Mouse (Mus musculus): ENCODE measurements around the gene Mmd2.
A peak's percentile ranks its signal among the peaks of the same experiment; 100 is the strongest.

Gene Mmd2

DNA sequence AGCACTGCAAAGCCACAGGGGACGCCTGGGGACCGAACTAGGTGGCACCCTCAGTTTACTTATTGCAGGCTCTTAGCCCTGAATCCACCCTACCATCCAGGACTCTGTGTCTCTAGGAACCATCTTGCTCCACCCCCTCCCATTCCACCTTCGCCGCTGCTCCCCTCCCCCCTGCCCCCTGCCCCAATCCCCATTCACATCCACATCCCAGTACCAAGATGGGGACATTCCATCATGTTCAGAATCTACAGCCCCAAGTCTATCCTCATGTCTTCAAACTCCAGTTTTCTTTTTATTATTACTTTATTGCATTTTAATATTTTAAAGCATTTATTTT lies 357 bp upstream of the Mmd2 start:
- DNase-seq (ENCODE audit: low read depth, low spot score): no peak

GRCm38 (mm10) chr5:142605288-142605687 lies 3.3 kb downstream of the Mmd2 start:
- no peak for DNase-seq (ENCODE audit: low read depth, low spot score)

DNA sequence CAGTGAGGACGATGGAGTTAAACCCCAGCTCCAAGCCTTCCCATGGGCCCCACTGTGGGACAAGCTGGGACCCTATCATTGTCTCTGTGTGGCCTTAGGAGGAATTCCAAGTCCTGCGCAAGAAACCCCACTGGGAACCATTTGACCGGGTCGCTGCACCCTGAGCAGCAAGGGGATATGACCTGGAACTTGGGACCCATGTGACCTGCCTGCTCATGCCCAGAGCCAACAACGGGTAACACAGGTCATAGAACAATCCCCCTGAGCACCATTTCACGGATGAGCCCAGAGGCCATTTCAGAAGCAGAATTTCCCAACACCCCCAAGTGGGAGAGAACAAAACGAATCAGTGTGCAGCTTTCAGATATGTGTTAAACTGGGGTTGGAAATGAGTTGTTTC lies 4.2 kb downstream of the Mmd2 start:
- DNase-seq (ENCODE audit: low read depth, low spot score): no peak

GRCm38 (mm10) chr5:142597648-142598390 lies 10.8 kb downstream of the Mmd2 start:
- DNase-seq (ENCODE audit: low read depth, low spot score): no peak

- no peak for DNase-seq (ENCODE audit: low read depth, low spot score)
These were observed 11.9 kb downstream of the Mmd2 start for GRCm38 (mm10) chr5:142596723-142597122.

GRCm38 (mm10) chr5:142595698-142596097 lies 12.9 kb downstream of the Mmd2 start:
- no peak for DNase-seq (ENCODE audit: low read depth, low spot score)

- no peak for DNase-seq (ENCODE audit: low read depth, low spot score)
These were observed 17.5 kb downstream of the Mmd2 start for GRCm38 (mm10) chr5:142590953-142591616.

GRCm38 (mm10) chr5:142583616-142584126 lies 24.9 kb downstream of the Mmd2 start:
- DNase-seq (ENCODE audit: low read depth, low spot score): no peak

DNA sequence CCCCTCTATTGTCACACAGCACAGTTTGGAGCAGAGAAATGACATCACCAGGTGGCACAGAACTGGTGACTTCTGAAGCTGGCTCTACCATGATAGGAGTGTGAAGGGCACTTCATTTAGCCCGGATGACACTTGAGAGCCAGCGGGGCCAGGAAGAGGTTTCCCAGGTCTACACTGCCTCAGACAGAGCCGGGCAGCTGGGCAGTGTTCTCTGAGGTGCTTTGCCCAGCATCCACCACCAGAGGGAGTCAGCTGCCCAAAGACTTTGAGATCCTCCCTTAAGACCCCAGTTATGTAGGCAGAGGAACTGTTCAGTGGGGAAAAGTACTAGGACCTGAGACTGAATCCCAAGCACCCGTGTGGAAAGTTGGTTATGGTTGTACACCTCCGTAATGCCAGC lies 27.1 kb downstream of the Mmd2 start:
- DNase-seq (ENCODE audit: low read depth, low spot score): peak; percentile 65

DNA sequence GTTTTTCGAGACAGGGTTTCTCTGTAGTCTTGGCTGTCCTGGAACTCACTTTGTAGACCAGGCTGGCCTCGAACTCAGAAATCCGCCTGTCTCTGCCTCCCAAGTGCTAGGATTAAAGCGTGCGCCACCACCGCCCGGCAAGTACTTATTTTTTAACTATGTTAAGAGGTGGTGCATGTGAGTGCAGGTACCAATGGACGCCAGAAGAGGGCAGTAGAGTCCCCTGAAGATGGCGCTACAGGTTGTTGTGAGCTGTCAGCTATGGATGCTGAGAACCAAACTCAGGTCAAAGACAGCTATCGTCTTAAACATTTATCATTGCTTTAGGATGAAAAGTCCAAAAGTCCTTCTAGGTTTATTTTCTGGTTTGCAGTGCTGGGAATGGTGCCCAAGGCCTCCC lies 30.4 kb downstream of the Mmd2 start:
- no peak for DNase-seq (ENCODE audit: low read depth, low spot score)

DNA sequence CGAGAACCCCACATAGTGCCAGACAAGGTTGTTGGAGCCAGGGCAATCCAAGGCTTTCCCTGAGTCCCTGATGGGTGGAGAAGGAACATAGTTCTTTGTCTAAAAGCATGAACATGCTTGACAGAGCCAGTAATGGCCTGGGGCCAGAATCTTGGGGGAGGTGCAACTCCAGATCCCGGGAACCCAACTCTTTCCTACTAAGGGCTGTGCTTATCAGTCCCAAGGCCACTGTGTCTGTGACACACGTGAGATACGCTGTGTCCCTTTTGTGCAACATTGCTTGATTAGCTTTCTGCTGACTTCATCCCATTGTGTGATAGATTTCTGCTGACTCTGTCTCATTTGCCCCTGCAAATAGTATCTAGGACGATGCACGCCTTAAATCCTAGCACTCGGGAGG lies 31.8 kb downstream of the Mmd2 start:
- no peak for DNase-seq (ENCODE audit: low read depth, low spot score)

GRCm38 (mm10) chr5:142574323-142575057 lies 34.1 kb downstream of the Mmd2 start:
- no peak for DNase-seq (ENCODE audit: low read depth, low spot score)

GRCm38 (mm10) chr5:142564606-142565005 lies 44.0 kb downstream of the Mmd2 start:
- no peak for DNase-seq (ENCODE audit: low read depth, low spot score)

- DNase-seq (ENCODE audit: low read depth, low spot score): no peak
These were observed 48.3 kb downstream of the Mmd2 start for GRCm38 (mm10) chr5:142560261-142560660.

GRCm38 (mm10) chr5:142557397-142558067 lies 51.1 kb downstream of the Mmd2 start:
- peak; percentile 93 for DNase-seq (ENCODE audit: low read depth, low spot score)

DNA sequence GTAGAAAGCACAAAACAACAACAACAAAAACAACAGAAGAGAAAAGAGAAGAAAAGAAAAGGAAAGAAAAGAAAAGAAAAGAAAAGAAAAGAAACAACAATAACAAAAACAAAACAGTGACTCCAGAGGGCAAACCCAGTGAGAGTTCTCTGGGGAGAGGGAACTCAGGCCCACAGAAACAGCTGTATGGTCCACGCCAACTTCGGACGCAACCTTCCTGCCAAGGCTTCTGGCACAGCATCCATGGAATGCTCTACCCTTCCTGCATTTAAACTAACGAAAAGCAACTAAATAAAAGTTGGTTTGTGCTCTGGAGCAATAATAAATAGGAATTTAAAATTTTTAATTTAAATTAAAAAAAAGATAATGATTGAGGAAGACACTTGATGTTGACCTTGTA lies 51.9 kb downstream of the Mmd2 start:
- DNase-seq (ENCODE audit: low read depth, low spot score): no peak

- DNase-seq (ENCODE audit: low read depth, low spot score): peak; percentile 39
These were observed 52.7 kb downstream of the Mmd2 start for GRCm38 (mm10) chr5:142555866-142556265.

DNA sequence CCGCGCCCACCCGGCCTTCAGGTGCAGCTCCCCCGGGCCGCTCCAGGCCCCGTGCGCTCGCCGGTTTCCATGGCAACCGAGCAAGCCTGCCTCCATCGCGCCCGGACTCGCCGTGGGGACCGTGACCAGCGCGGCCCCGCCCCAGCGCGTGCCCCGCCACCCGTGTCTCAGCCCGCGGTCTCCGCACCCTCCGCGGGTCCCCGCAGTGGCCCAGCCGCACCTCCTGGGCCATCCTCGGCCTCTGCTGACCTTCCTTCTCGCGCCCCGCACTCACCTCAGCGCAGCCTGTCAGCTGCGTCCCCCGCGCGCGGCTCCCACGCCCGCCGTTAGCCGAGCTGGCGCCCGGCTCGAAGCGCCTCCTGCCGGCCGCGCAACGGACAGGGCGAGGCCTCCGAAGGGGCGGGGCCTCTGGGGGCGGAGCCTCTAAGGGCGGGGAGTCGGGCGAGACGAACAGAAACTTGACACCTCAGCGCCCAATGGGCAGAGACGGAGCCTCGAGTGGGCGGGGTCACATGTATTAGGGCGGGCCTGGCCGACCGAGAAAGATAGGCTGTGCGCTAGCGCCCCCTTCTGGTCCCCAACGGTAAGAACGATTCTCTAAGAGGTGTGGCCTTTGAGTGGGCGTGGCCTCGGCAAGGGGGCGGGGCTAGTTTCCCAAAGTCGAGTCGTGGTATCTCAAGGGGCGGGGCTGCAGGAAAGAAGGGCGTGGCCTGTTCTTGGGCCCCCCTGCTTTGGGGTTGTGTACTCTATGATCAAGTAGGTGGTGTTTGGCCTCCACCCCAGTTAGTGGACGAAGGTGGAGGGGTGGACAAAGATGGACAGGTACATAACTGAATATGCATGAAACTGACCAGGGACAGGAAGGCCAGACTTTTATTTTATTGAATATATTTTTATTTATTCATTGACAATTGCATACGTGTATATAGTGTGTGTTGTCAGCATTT lies 57.6 kb downstream of the Mmd2 start, which contains the start of gene Radil:
Gene Radil (minus strand): TSS at position 393 of the 947 bp plus-strand sequence.
- peak; percentile 99 for DNase-seq (ENCODE audit: low read depth, low spot score)

DNA sequence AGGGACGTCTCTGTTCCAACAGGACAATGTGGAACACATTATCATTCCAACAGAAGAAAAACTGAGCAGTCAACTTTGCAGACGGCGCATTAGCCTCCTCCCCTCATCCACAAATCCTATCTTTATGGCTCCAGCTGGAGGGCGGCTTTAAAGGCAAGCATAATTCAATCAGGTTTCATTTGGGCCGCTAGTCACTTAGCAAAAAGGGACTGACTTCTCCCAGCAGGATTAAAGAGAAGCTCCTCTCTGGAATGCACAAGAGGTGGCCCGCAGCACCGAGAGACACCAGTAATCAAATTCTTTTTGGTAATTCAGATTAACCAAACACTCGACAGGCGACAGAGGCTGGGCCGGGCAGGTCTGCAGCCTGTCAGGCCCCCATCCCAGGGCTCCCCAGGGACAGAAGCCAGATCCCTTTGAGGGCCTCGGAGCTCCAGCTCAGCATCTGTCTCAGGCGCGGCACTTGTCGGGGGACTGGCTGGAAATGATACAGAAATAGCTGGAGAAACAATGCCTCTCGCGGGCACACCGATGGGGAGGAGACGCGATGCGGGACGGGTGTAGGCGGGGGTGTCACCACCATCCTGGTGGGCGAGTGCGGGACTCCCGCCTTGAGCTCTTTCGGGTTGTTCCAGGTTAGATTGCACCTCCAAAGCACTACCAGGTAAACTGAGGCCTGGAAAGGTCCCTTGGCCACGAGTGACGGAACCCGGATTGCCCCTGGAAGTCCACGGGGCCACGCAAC lies 58.5 kb downstream of the Mmd2 start:
- DNase-seq (ENCODE audit: low read depth, low spot score): peak; percentile 78

DNA sequence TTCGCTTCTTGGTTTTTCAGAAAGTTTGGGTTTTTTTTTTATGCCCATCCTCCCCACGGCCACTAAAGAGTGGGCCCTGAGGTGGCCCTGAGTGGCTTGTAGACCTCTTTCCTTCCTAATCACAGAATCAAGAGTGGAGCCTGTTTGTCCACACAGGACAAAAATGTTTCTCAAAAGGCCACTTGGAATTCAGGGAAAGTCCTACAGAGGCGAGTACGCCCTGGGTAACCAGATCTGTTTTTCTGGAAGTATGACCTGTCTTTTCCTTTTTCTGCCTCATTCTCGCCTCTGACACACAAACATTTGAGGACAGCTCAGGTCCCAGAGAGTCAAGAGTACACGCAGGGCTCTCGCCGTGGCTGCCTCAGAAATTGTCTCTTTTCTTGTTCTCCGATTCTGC lies 59.2 kb downstream of the Mmd2 start:
- peak; percentile 65 for DNase-seq (ENCODE audit: low read depth, low spot score)
